Mouse (Mus musculus) neural tube, embryonic 13.5 days (tissue): Measurements from ENCODE around the gene Hfe2. TPM values are rescaled to one million over a fixed set of nuclear protein-coding genes. Genes with fewer than 3 reads are reported as not detected.
"Not testable (repeated sequence)": the region's sequence is repeated elsewhere in the genome, so short reads cannot be mapped to it uniquely, and the experiment has no call there.

Source experiments
- ATAC-seq: fragments of 200-750 bp; cut with Nextera tagmentation; 2 replicates; pipeline ENCODE4 v1.8.0; 2017; ENCODE audit warnings: low read depth, mild to moderate bottlenecking, moderate TSS enrichment, moderate library complexity
- H3K27ac ChIP-seq: fragments of 300-500 bp; sonication (generic); replicated peaks from 2 replicates; pipeline ENCODE4 v1.5.1; 2015; ENCODE audit warnings: moderate library complexity, mild to moderate bottlenecking, inconsistent platforms
- H3K27me3 ChIP-seq: fragments of 300-500 bp; sonication (generic); 2 replicates; pipeline ENCODE4 v1.6.1; 2015; ENCODE audit warnings: mild to moderate bottlenecking, inconsistent platforms
- H3K36me3 ChIP-seq: fragments of 300-500 bp; sonication (generic); 2 replicates; pipeline ENCODE4 v1.6.1; 2015; ENCODE audit warnings: mild to moderate bottlenecking, inconsistent platforms
- H3K4me1 ChIP-seq: fragments of 300-500 bp; sonication (generic); replicated peaks from 2 replicates; pipeline ENCODE4 v1.6.1; 2015; ENCODE audit warnings: inconsistent platforms
- H3K4me2 ChIP-seq: fragments of 300-500 bp; sonication (generic); 2 replicates; pipeline ENCODE4 v1.6.1; 2015; ENCODE audit warnings: inconsistent platforms, mild to moderate bottlenecking, moderate library complexity
- H3K4me3 ChIP-seq: fragments of 300-500 bp; sonication (generic); 2 replicates; pipeline ENCODE4 v1.5.1; 2015; ENCODE audit warnings: mild to moderate bottlenecking, inconsistent platforms
- H3K9ac ChIP-seq: fragments of 300-500 bp; sonication (generic); 2 replicates; pipeline ENCODE4 v1.6.1; 2015; ENCODE audit warnings: moderate library complexity, mild to moderate bottlenecking, inconsistent platforms
- H3K9me3 ChIP-seq: fragments of 300-500 bp; sonication (generic); 2 replicates; pipeline ENCODE4 v1.6.1; 2016; ENCODE audit warnings: inconsistent platforms
- WGBS: fragments of 180-500 bp; shearing (Covaris S2); methylation state at CpG from one replicate; pipeline ENCODE4 v1.1.7; 2015; 5-methylcytosine and 5-hydroxymethylcytosine counted together
- polyA plus RNA-seq: library from polyadenylated mRNA; unstranded; fragments of >200 nt; fragmentation: Nextera tagmentation; extraction: Ambion mirVana; gene quantifications from 2 replicates; pipeline ENCODE4 v1.2.1, GENCODE M21; 2015

The Hfe2 gene
- polyA plus RNA-seq: 1.0 and 1.4 TPM in 2 replicates

- peaks cover 12% of the 10 kb centered on the region for H3K4me1 ChIP-seq
- no peak for ATAC-seq
- H3K9ac ChIP-seq: no peak within 1 kb of the TSS
- H3K9me3 ChIP-seq: no peaks in the 10 kb centered on the region
- H3K27me3 ChIP-seq: peaks cover 43% of the 10 kb centered on the region
- no peak within 1 kb of the TSS for H3K27ac ChIP-seq
- H3K36me3 ChIP-seq: no peaks in the 10 kb centered on the region
- no peak within 1 kb of the TSS for H3K4me2 ChIP-seq
- 81% methylated on average over 4 of the region's 4 CpGs for WGBS
- no peak within 1 kb of the TSS for H3K4me3 ChIP-seq
Observed at GRCm38 (mm10) chr3:96524914-96525313, at the start of gene Hfe2. Gene Hfe2, plus strand, starts transcription at chr3:96525172.

- Histone ChIP-seq H3K9me3 (no peaks in the 10 kb centered on the region), H3K36me3 (no peaks in the 10 kb centered on the region), H3K27ac (no peak overlapping the region), H3K4me2 (no peak overlapping the region), H3K4me3 (no peak overlapping the region), H3K9ac (no peak overlapping the region), H3K4me1 (peaks cover 10% of the 10 kb centered on the region), H3K27me3 (peaks cover 73% of the 10 kb centered on the region)
- WGBS: 46% methylated on average over 3 of the region's 3 CpGs
- no peak for ATAC-seq
Observed at GRCm38 (mm10) chr3:96477084-96477483, 47.9 kb upstream of the Hfe2 start.

GRCm38 (mm10) chr3:96477558-96477957, 47.4 kb upstream of the Hfe2 start:
- H3K27ac ChIP-seq: no peak overlapping the region
- no peaks in the 10 kb centered on the region for H3K36me3 ChIP-seq
- H3K4me1 ChIP-seq: peaks cover 10% of the 10 kb centered on the region
- no peaks in the 10 kb centered on the region for H3K9me3 ChIP-seq
- peaks cover 68% of the 10 kb centered on the region for H3K27me3 ChIP-seq
- ATAC-seq: no peak
- no peak overlapping the region for H3K9ac ChIP-seq
- H3K4me2 ChIP-seq: no peak overlapping the region
- H3K4me3 ChIP-seq: no peak overlapping the region
- WGBS: 68% methylated on average over 6 of the region's 6 CpGs

GRCm38 (mm10) chr3:96479249-96479648, 45.7 kb upstream of the Hfe2 start:
- H3K36me3 ChIP-seq: no peaks in the 10 kb centered on the region
- no peak overlapping the region for H3K9ac ChIP-seq
- no peak overlapping the region for H3K4me2 ChIP-seq
- peaks cover 59% of the 10 kb centered on the region for H3K27me3 ChIP-seq
- no peak overlapping the region for H3K4me3 ChIP-seq
- no peak for ATAC-seq
- peaks cover 10% of the 10 kb centered on the region for H3K4me1 ChIP-seq
- WGBS: 24% methylated on average over 3 of the region's 3 CpGs
- no peaks in the 10 kb centered on the region for H3K9me3 ChIP-seq
- H3K27ac ChIP-seq: no peak overlapping the region

- Histone ChIP-seq H3K4me1 (no peaks in the 10 kb centered on the region), H3K4me3 (no peak overlapping the region), H3K27me3 (peaks cover 56% of the 10 kb centered on the region), H3K9ac (no peak overlapping the region), H3K36me3 (no peaks in the 10 kb centered on the region), H3K9me3 (no peaks in the 10 kb centered on the region), H3K27ac (no peak overlapping the region), H3K4me2 (no peak overlapping the region)
- WGBS: 80% methylated on average over 4 of the region's 4 CpGs
- no peak for ATAC-seq
Observed at GRCm38 (mm10) chr3:96480684-96481270, 44.2 kb upstream of the Hfe2 start.

- Histone ChIP-seq H3K4me3 (no peak overlapping the region), H3K4me2 (no peak overlapping the region), H3K9ac (no peak overlapping the region), H3K27me3 (peaks cover 47% of the 10 kb centered on the region), H3K36me3 (no peaks in the 10 kb centered on the region), H3K9me3 (no peaks in the 10 kb centered on the region), H3K27ac (no peak overlapping the region), H3K4me1 (no peaks in the 10 kb centered on the region)
- 83% methylated on average over 3 of the region's 3 CpGs for WGBS
- no peak for ATAC-seq
Observed at GRCm38 (mm10) chr3:96481856-96482255, 43.1 kb upstream of the Hfe2 start.

GRCm38 (mm10) chr3:96482451-96482850, 42.5 kb upstream of the Hfe2 start:
- Histone ChIP-seq H3K27me3 (peaks cover 41% of the 10 kb centered on the region), H3K36me3 (no peaks in the 10 kb centered on the region), H3K9me3 (no peaks in the 10 kb centered on the region), H3K4me1 (peaks cover 4% of the 10 kb centered on the region; the same call in 1 of the 2 replicates), H3K4me2 (no peak overlapping the region), H3K4me3 (no peak overlapping the region), H3K9ac (no peak overlapping the region), H3K27ac (no peak overlapping the region)
- WGBS: 92% methylated on average over 13 of the region's 13 CpGs
- no peak for ATAC-seq

GRCm38 (mm10) chr3:96483044-96483443, 41.9 kb upstream of the Hfe2 start:
- H3K36me3 ChIP-seq, ATAC-seq: not testable (repeated sequence)
- H3K27me3 ChIP-seq: peaks cover 35% of the 10 kb centered on the region

GRCm38 (mm10) chr3:96483946-96484345, 41.0 kb upstream of the Hfe2 start:
- Histone ChIP-seq H3K4me3 (no peak overlapping the region), H3K9me3 (no peaks in the 10 kb centered on the region), H3K4me1 (peaks cover 10% of the 10 kb centered on the region; the same call in 1 of the 2 replicates), H3K4me2 (no peak overlapping the region), H3K36me3 (no peaks in the 10 kb centered on the region), H3K27me3 (peaks cover 30% of the 10 kb centered on the region), H3K9ac (no peak overlapping the region), H3K27ac (no peak overlapping the region)
- WGBS: 91% methylated on average over 2 of the region's 2 CpGs
- ATAC-seq: no peak

More at GRCm38 (mm10) chr3:96483044-96483443, 41.9 kb upstream of the Hfe2 start:
- not testable (repeated sequence) for H3K9ac ChIP-seq, H3K4me1 ChIP-seq, H3K9me3 ChIP-seq, H3K4me2 ChIP-seq, H3K4me3 ChIP-seq, H3K27ac ChIP-seq
- WGBS: 53% methylated on average over 7 of the region's 7 CpGs

GRCm38 (mm10) chr3:96484921-96485320, 40.1 kb upstream of the Hfe2 start:
- Histone ChIP-seq H3K4me1 (peaks cover 10% of the 10 kb centered on the region; the same call in 1 of the 2 replicates), H3K27me3 (peaks cover 26% of the 10 kb centered on the region), H3K27ac (no peak overlapping the region), H3K4me2 (no peak overlapping the region), H3K4me3 (no peak overlapping the region), H3K36me3 (no peaks in the 10 kb centered on the region), H3K9me3 (no peaks in the 10 kb centered on the region), H3K9ac (no peak overlapping the region)
- no peak for ATAC-seq
- 79% methylated on average over 4 of the region's 4 CpGs for WGBS

- Histone ChIP-seq H3K27ac (no peak overlapping the region), H3K36me3 (no peaks in the 10 kb centered on the region)
- WGBS: 85% methylated on average over 2 of the region's 2 CpGs
Observed at GRCm38 (mm10) chr3:96485361-96485760, 39.6 kb upstream of the Hfe2 start.

GRCm38 (mm10) chr3:96486064-96486827, 38.7 kb upstream of the Hfe2 start:
- 3% methylated on average over 4 of the region's 34 CpGs for WGBS
- not testable (repeated sequence) for H3K9me3 ChIP-seq, H3K36me3 ChIP-seq, H3K27ac ChIP-seq, H3K4me2 ChIP-seq, H3K9ac ChIP-seq, H3K4me1 ChIP-seq, H3K4me3 ChIP-seq
- H3K27me3 ChIP-seq: peaks cover 20% of the 10 kb centered on the region
- peak; percentile 26 for ATAC-seq

More at GRCm38 (mm10) chr3:96485361-96485760, 39.6 kb upstream of the Hfe2 start:
- ATAC-seq: no peak
- 0 out of 2 replicates have a peak overlapping the region, but pooled peaks have one; percentile 11 for H3K4me2 ChIP-seq
- H3K9me3 ChIP-seq: no peaks in the 10 kb centered on the region
- H3K4me1 ChIP-seq: peaks cover 10% of the 10 kb centered on the region; the same call in 1 of the 2 replicates
- peaks cover 26% of the 10 kb centered on the region for H3K27me3 ChIP-seq
- no peak overlapping the region for H3K4me3 ChIP-seq
- H3K9ac ChIP-seq: no peak overlapping the region
